Mouse (Mus musculus): ENCODE data around the gene Ccl27a. TPM values are rescaled to one million over a fixed set of nuclear protein-coding genes. Genes with fewer than 3 reads are reported as not detected.
"Not testable (repeated sequence)": the region's sequence is repeated elsewhere in the genome, so short reads cannot be mapped to it uniquely, and the experiment has no call there.

The Ccl27a gene
- polyA plus RNA-seq (2014; fragmentation: Nextera tagmentation; extraction: Ambion mirVana): 239 and 281 TPM in 2 replicates

DNA sequence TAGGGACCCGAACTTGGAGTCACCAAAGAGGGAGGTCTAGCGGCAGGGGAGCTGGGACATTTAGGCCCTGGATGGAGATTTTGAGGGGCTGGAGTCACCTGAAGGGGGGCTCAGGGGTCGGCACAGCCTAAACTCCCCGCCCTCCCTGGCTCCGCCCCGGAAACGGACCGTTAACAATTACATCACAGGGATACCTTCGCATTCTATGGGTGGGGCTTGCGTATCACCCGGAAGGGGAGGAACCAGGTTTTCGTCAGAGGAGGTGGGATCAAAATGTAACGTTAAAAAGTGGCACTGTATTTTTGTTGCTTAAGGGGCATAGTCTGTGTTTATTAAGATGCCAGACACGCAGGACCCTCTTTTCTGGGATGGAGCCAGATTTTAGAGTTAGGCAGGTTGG lies at the start of gene Ccl27a:
TSS of gene Ccl27a (minus strand) at position 246 of the 400 bp plus-strand sequence.
- H3K27me3 ChIP-seq (ENCODE audit: control insufficient read depth, insufficient read depth, low read length); H3K9me3 ChIP-seq (ENCODE audit: control insufficient read depth, low read length); ATAC-seq (ENCODE audit: low read depth); H3K36me3 ChIP-seq (ENCODE audit: control insufficient read depth, insufficient read depth, low read length); H3K4me1 ChIP-seq (ENCODE audit: control insufficient read depth, insufficient read depth, low read length); H3K9ac ChIP-seq (replicated peaks; ENCODE audit: low read depth, low read length): not testable (repeated sequence)
- H3K4me2 ChIP-seq (ENCODE audit: low read depth, low read length): peak within 1 kb of the TSS; percentile 46
- peak within 1 kb of the TSS; percentile 64; the same call in 1 of the 2 replicates for H3K27ac ChIP-seq (ENCODE audit: low read depth, low read length)
- WGBS: 1% methylated on average over 12 of the region's 14 CpGs
- peak within 1 kb of the TSS; percentile 34 for H3K4me3 ChIP-seq (ENCODE audit: low read depth, low read length)

DNA sequence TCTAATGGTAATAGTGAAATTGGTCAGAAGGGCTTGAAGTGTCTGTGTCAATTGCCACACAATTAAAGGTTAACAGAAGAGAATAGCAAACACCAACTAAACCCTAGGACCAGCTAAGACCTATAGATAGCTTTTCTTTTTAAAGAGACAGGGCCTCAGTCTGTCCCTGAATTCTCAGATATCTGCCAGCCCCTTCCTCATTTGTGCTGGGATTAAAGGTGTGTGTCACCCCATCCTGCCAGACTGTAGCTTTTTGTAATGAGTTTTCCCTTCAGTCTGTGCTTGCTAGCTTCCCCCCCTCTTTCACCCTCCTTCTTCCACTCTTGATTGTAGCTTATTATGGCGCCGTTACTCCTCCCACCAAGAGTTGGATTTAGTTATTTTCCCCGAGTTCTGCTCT lies 9.2 kb upstream of the Ccl27a start:
- not testable (repeated sequence) for H3K27me3 ChIP-seq (ENCODE audit: control insufficient read depth, insufficient read depth, low read length); H3K27ac ChIP-seq (ENCODE audit: low read depth, low read length); H3K9ac ChIP-seq (replicated peaks; ENCODE audit: low read depth, low read length); H3K36me3 ChIP-seq (ENCODE audit: control insufficient read depth, insufficient read depth, low read length); ATAC-seq (ENCODE audit: low read depth); H3K4me2 ChIP-seq (ENCODE audit: low read depth, low read length); H3K4me3 ChIP-seq (ENCODE audit: low read depth, low read length); H3K9me3 ChIP-seq (ENCODE audit: control insufficient read depth, low read length); H3K4me1 ChIP-seq (ENCODE audit: control insufficient read depth, insufficient read depth, low read length)
- 30% methylated on average over 3 of the region's 3 CpGs for WGBS

DNA sequence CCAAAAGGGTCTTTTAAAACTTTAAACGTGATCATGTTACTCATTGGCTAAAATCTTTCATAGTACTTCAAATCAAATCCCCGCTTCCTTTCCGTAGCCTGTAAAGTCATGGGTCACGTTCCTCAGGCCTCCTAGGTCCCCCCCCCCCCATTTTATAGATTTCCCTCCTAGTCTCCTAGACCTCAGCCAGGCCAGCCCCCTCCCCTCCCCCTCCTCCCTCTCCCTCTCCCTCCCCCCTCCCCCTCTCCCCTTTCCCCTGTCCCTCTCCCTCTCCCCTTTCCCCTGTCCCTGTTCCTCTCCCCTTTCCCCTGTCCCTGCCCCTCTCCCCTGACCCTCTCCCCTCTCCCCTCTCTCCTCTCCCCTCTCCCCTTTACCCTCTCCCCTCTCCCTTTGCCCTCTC lies 8.7 kb upstream of the Ccl27a start:
- 20% methylated on average over 4 of the region's 4 CpGs for WGBS
- not testable (repeated sequence) for H3K4me1 ChIP-seq (ENCODE audit: control insufficient read depth, insufficient read depth, low read length); H3K27me3 ChIP-seq (ENCODE audit: control insufficient read depth, insufficient read depth, low read length); H3K27ac ChIP-seq (ENCODE audit: low read depth, low read length); H3K4me3 ChIP-seq (ENCODE audit: low read depth, low read length); H3K36me3 ChIP-seq (ENCODE audit: control insufficient read depth, insufficient read depth, low read length); ATAC-seq (ENCODE audit: low read depth); H3K4me2 ChIP-seq (ENCODE audit: low read depth, low read length); H3K9ac ChIP-seq (replicated peaks; ENCODE audit: low read depth, low read length); H3K9me3 ChIP-seq (ENCODE audit: control insufficient read depth, low read length)

DNA sequence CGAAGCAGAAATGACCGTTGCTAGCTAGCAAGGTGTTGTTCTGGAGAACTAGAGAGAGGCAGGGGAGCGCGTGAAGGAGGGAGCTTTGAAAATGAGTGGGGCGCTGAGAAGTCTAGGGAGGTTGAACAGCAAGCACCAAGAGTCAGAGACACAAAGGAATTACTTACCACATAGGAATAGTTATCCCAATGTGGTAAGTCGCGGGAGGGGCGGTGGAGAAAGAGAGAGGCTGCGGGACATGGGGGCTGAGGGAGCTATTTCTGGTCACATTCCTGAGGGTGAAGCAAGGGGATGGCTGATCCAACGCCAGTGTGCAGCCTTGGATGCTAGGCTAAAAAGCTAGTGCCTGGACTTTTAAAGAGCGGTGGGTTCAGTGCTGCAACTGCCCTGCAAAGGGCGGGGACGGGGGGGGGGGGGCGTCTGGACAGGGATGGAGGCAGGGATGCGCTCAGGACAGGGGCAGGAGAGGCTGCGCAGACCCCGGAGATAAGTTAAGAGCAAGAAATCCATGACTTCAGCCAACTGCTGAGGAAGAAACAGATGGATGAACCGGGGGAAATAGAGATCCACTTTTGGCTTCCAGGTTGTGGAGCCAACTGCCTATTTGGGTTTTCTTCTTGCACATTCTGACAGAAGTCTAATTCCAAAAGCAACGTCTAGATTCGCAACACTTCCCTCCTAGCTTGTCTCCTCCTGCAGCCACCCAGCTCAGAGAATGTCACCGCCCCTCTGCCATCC lies 7.9 kb upstream of the Ccl27a start:
- not testable (repeated sequence) for H3K9ac ChIP-seq (replicated peaks; ENCODE audit: low read depth, low read length); H3K27ac ChIP-seq (ENCODE audit: low read depth, low read length); H3K27me3 ChIP-seq (ENCODE audit: control insufficient read depth, insufficient read depth, low read length); H3K9me3 ChIP-seq (ENCODE audit: control insufficient read depth, low read length); ATAC-seq (ENCODE audit: low read depth); H3K36me3 ChIP-seq (ENCODE audit: control insufficient read depth, insufficient read depth, low read length); H3K4me1 ChIP-seq (ENCODE audit: control insufficient read depth, insufficient read depth, low read length); H3K4me2 ChIP-seq (ENCODE audit: low read depth, low read length); H3K4me3 ChIP-seq (ENCODE audit: low read depth, low read length)
- 17% methylated on average over 16 of the region's 21 CpGs for WGBS

DNA sequence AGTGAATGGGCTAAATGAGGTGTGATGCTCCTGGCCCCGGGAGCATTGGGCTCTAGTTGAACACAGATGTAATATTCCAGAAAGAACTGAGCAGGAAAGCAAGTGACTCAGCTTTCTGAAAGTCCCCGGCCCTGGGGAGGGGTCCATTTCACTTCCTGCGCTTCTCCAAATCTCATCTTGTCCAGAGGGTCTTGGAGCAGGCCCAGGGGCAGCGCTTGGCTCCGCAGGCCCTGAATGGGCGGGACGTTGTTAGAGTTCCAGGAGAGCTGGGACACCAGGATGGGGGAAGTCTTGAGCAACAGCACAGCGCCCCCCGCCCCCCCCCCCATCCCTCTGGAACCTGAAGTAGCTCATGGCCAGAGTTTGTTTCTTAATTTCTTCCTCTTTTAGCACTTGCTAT lies 7.2 kb upstream of the Ccl27a start:
- H3K27me3 ChIP-seq (ENCODE audit: control insufficient read depth, insufficient read depth, low read length); H3K4me3 ChIP-seq (ENCODE audit: low read depth, low read length); ATAC-seq (ENCODE audit: low read depth); H3K4me2 ChIP-seq (ENCODE audit: low read depth, low read length); H3K4me1 ChIP-seq (ENCODE audit: control insufficient read depth, insufficient read depth, low read length); H3K9ac ChIP-seq (replicated peaks; ENCODE audit: low read depth, low read length); H3K9me3 ChIP-seq (ENCODE audit: control insufficient read depth, low read length); H3K36me3 ChIP-seq (ENCODE audit: control insufficient read depth, insufficient read depth, low read length); H3K27ac ChIP-seq (ENCODE audit: low read depth, low read length): not testable (repeated sequence)
- 25% methylated on average over 7 of the region's 9 CpGs for WGBS

DNA sequence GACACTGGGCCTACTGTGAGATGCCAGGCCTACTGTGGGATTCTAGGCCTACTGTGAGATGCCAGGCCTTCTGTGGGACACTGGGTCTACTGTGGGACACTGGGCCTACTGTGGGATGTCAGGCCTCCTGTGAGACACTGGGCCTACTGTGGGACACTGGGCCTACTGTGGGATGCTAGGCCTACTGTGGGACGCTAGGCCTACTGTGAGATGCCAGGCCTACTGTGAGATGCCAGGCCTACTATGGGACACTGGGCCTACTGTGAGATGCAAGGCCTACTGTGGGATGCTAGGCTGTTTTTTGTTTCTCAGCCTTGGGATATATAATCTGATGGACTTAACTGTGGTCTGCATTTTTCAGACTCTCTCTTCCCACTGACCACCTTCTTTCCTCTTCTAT lies 1.8 kb upstream of the Ccl27a start:
- not testable (repeated sequence) for H3K4me3 ChIP-seq (ENCODE audit: low read depth, low read length); H3K36me3 ChIP-seq (ENCODE audit: control insufficient read depth, insufficient read depth, low read length); ATAC-seq (ENCODE audit: low read depth); H3K9ac ChIP-seq (replicated peaks; ENCODE audit: low read depth, low read length); H3K27ac ChIP-seq (ENCODE audit: low read depth, low read length); H3K27me3 ChIP-seq (ENCODE audit: control insufficient read depth, insufficient read depth, low read length); H3K4me2 ChIP-seq (ENCODE audit: low read depth, low read length); H3K4me1 ChIP-seq (ENCODE audit: control insufficient read depth, insufficient read depth, low read length); H3K9me3 ChIP-seq (ENCODE audit: control insufficient read depth, low read length)
- WGBS: 86% methylated on average over 1 of the region's 1 CpGs

DNA sequence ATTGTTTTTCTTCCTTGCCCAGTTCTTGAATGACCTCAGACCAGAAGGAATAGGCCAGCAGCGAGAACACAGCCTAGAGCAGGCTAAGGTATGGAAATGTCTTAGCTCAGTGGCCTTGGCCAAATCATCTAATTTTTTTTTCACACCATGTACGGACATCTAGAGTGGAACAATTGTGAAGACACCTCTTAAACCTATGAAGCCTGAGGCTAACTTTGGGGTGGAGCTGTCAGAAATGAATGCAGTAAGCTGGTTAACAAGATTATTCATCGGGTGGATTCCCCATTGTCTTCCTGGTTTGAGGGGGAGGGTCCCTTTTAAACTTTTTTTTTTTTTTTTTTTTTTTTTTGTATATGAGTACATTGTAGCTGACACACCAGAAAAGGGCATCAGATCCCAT lies 459 bp upstream of the Ccl27a start:
- 67% methylated on average over 3 of the region's 3 CpGs for WGBS
- not testable (repeated sequence) for H3K27me3 ChIP-seq (ENCODE audit: control insufficient read depth, insufficient read depth, low read length); H3K9me3 ChIP-seq (ENCODE audit: control insufficient read depth, low read length); ATAC-seq (ENCODE audit: low read depth); H3K36me3 ChIP-seq (ENCODE audit: control insufficient read depth, insufficient read depth, low read length); H3K9ac ChIP-seq (replicated peaks; ENCODE audit: low read depth, low read length); H3K4me1 ChIP-seq (ENCODE audit: control insufficient read depth, insufficient read depth, low read length)
- Histone ChIP-seq H3K4me2 (ENCODE audit: low read depth, low read length) (peak overlapping the region; percentile 46), H3K4me3 (ENCODE audit: low read depth, low read length) (peak overlapping the region; percentile 34; the same call in 1 of the 2 replicates), H3K27ac (ENCODE audit: low read depth, low read length) (peak overlapping the region; percentile 64; the same call in 1 of the 2 replicates)

DNA sequence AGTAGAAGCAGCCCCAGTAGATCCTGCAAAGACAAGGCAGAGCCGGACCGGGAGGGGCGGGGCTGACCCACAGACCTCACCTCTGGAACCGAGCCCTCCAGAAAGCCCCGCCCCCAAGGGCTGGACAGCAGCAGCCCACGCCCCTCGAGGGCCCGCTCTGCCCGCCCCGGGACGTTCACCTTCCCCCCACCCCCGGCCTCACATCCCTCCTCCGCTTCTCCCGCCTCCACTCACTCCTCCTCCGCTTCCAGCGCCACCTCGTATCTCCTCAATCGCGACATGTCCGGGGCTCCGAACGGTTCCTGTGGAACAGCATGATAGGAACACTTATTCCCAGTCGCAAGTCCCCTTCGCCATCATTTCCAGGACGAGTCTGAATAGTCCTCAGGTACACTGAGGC lies 545 bp downstream of the Ccl27a start:
- Histone ChIP-seq H3K4me2 (ENCODE audit: low read depth, low read length) (peak overlapping the region; percentile 35), H3K4me3 (ENCODE audit: low read depth, low read length) (peak overlapping the region; percentile 34)
- not testable (repeated sequence) for H3K4me1 ChIP-seq (ENCODE audit: control insufficient read depth, insufficient read depth, low read length); ATAC-seq (ENCODE audit: low read depth); H3K9me3 ChIP-seq (ENCODE audit: control insufficient read depth, low read length); H3K27ac ChIP-seq (ENCODE audit: low read depth, low read length); H3K27me3 ChIP-seq (ENCODE audit: control insufficient read depth, insufficient read depth, low read length); H3K36me3 ChIP-seq (ENCODE audit: control insufficient read depth, insufficient read depth, low read length); H3K9ac ChIP-seq (replicated peaks; ENCODE audit: low read depth, low read length)
- WGBS: 1% methylated on average over 11 of the region's 25 CpGs

DNA sequence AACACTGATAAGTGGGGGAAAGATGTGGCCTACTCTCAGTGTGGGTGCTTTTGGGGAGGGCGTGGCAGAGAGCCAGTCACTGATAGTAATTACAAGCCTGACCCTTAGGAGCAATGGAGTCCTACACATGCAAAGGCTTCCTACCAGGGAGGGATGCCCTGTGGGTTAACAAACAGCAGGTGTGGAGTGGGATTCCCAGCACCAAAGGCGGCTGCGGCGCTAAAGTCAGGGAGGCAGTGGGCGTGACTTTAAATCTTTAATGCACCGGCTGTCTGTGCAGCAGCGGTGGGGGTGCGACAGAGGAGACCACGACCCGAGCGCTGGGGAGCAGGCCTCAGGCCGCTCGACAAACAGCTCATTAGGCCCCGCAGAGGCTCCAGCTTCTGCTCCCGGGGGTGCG lies 1.1 kb downstream of the Ccl27a start:
- not testable (repeated sequence) for H3K9ac ChIP-seq (replicated peaks; ENCODE audit: low read depth, low read length); H3K36me3 ChIP-seq (ENCODE audit: control insufficient read depth, insufficient read depth, low read length); H3K27me3 ChIP-seq (ENCODE audit: control insufficient read depth, insufficient read depth, low read length); ATAC-seq (ENCODE audit: low read depth); H3K9me3 ChIP-seq (ENCODE audit: control insufficient read depth, low read length); H3K27ac ChIP-seq (ENCODE audit: low read depth, low read length); H3K4me1 ChIP-seq (ENCODE audit: control insufficient read depth, insufficient read depth, low read length)
- H3K4me2 ChIP-seq (ENCODE audit: low read depth, low read length): peak overlapping the region; percentile 39
- 2% methylated on average over 7 of the region's 16 CpGs for WGBS
- peak overlapping the region; percentile 20; the same call in 1 of the 2 replicates for H3K4me3 ChIP-seq (ENCODE audit: low read depth, low read length)

All from neural tube, embryonic 14.5 days (tissue).